Mouse (Mus musculus) frontal cortex, postnatal 10 days (tissue): ENCODE results near the gene Naa38.

ENCODE experiments used
- DNase-seq, 2 experiments: peaks; one replicate each; pipeline ENCODE4 v3.0.0; 2022; ENCODE audit warnings: low spot score in 2 of 2, mixed read lengths in 1 of 2

Gene Naa38

GRCm38 (mm10) chr11:69414421-69415326, 19.4 kb downstream of the Naa38 start:
- no peak for DNase-seq

GRCm38 (mm10) chr11:69415327-69415667, 20.0 kb downstream of the Naa38 start:
- DNase-seq = peak; percentile 61 to 76

GRCm38 (mm10) chr11:69415668-69416451, 20.6 kb downstream of the Naa38 start:
- DNase-seq = peak in 1 of 2 experiments; percentile 58

GRCm38 (mm10) chr11:69416509-69416908, 21.2 kb downstream of the Naa38 start:
- no peak for DNase-seq

GRCm38 (mm10) chr11:69416921-69417448, 21.7 kb downstream of the Naa38 start:
- DNase-seq = no peak

GRCm38 (mm10) chr11:69417449-69418384, 22.4 kb downstream of the Naa38 start:
- DNase-seq = peak; percentile 94 to 96

GRCm38 (mm10) chr11:69418481-69419442, 23.5 kb downstream of the Naa38 start:
- peak; percentile 91 to 94 for DNase-seq

- DNase-seq = peak in 1 of 2 experiments; percentile 55
Measured at GRCm38 (mm10) chr11:69419443-69419812, 24.1 kb downstream of the Naa38 start.

GRCm38 (mm10) chr11:69419813-69420553, 24.7 kb downstream of the Naa38 start:
- no peak for DNase-seq

- no peak for DNase-seq
Measured at GRCm38 (mm10) chr11:69420554-69421000, 25.3 kb downstream of the Naa38 start.

- no peak for DNase-seq
Measured at GRCm38 (mm10) chr11:69421131-69421977, 26.1 kb downstream of the Naa38 start.

GRCm38 (mm10) chr11:69422842-69423241, 27.6 kb downstream of the Naa38 start:
- DNase-seq = no peak

- no peak for DNase-seq
Measured at GRCm38 (mm10) chr11:69423885-69424284, 28.6 kb downstream of the Naa38 start.

- no peak for DNase-seq
Measured at GRCm38 (mm10) chr11:69426246-69426645, 31.0 kb downstream of the Naa38 start.

GRCm38 (mm10) chr11:69428751-69429150, 33.5 kb downstream of the Naa38 start:
- DNase-seq = no peak

GRCm38 (mm10) chr11:69429313-69429712, 34.0 kb downstream of the Naa38 start:
- no peak for DNase-seq

- no peak for DNase-seq
Measured at GRCm38 (mm10) chr11:69430631-69431030, 35.3 kb downstream of the Naa38 start.

GRCm38 (mm10) chr11:69431829-69432639, 36.7 kb downstream of the Naa38 start:
- DNase-seq = peak; percentile 67 to 75
